Mouse (Mus musculus) telencephalon, adult 2 months (tissue): Measurements from ENCODE around the gene Ing2.

Source experiments
- DNase-seq: peaks from one replicate; pipeline ENCODE4 v3.0.0-alpha.2; 2011; ENCODE audit warnings: low read depth, low spot score

Gene Ing2

GRCm38 (mm10) chr8:47675786-47676185, 430 bp upstream of the Ing2 start:
- DNase-seq, result no peak

DNA sequence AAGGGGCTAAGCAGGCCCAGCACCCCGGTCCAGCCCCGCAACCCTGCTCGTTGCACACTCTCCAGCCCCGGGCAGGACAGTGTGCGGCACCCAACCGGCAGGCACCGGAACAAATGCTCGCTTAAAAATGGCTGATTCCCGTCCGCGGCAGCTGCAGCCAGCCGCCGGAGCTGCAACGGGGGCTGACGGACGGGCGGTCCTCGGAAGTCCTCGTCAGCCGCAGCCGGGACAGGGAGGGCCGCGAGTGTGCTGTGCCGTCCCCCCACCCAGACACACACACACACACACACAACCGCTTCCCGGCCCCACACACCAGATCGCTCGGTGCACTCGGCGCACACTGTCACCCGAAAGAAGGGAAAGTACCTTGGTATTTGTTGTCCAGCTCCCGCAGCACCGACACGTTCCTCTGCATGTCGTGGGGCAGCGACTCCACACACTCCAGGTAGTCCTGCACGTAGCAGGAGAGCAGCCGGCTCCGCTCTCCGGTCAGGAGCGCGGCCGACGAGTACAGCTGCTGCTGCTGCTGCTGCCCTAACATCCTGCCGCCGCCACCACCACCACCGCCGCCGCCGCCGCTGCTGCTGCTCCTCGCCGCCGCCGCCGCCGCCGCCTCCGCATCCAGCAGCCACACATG, 1.1 kb downstream of the Ing2 start:
- no peak for DNase-seq

DNA sequence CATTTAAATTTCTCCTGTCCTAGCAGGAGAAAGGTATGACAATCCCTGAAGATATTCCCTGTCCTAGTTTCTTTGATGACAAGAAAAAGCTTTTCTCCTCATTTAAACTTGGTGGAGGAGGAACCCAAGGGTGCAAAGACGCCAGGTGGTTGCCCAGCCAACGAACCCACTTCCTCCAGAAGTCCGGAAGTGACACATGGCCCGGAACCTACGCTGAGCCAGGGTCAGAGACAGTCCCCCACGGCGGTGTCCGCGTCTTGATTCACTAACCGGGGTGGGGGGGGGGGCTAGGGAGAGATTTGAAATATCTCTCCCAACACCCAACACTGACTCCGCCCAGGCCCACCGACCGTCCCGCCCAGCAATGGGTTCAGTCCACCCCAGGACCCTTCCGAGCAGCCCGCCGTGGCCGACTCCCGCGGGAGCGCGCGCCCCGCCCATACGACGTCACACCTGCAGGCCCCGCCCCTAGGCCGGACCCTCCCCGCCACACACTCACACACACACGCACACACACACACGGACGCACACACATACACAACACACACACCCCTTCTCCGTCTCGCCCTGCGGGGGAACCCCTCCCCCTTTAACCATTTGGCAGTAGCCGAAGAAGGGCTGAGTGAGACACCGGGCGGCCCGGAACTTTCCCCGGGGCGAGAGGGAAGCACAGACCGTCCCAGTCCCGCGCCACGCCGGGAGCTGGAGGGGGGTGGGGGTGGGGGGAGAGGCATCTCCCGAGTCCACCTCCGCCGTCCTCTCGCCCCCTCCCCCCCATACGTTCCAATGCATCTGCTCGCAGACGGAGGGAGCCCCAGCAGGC, 1.8 kb downstream of the Ing2 start:
- no peak for DNase-seq

GRCm38 (mm10) chr8:47664231-47664785, 11.0 kb downstream of the Ing2 start:
- DNase-seq, result no peak

- DNase-seq, result no peak
These were observed 12.2 kb downstream of the Ing2 start for GRCm38 (mm10) chr8:47663201-47663600.

DNA sequence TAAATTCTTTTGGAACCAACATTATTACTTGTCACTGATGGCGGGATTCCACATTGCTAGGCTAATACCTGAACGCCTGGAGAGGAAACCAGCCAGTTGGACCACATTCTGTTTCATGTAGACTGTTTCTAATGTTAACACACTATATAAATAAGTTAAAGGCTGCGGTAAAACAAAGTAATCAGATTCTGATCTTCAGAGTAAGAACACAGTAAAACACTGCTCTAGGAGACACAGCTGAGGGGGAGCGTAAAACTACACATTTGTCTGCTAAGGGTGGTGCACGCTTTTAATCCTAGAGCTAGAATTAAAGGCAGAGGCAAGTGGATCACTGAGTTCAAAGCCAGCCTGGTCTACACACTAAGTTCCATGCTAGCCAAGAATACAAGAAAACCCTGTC, 12.6 kb downstream of the Ing2 start:
- DNase-seq, result no peak

DNA sequence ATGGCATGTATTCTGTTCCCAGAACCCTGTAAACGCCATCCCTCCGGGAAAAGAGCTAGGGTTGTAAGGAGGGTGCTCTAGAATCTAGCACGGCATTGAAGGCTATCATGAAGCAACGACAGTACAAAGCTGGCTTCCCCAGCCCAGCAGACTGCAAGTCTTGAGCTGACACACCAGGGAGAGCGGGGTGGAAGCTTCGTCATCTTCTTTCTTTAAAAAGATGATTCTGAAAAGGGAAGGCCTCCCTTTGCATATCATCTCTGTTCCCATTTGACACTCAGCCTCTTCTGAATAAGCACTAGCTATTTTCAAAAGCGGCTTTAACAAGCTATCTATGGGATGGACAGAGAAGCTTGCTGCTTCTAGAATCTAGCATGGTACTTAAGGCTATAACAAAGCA, 15.0 kb downstream of the Ing2 start:
- DNase-seq, result no peak

DNA sequence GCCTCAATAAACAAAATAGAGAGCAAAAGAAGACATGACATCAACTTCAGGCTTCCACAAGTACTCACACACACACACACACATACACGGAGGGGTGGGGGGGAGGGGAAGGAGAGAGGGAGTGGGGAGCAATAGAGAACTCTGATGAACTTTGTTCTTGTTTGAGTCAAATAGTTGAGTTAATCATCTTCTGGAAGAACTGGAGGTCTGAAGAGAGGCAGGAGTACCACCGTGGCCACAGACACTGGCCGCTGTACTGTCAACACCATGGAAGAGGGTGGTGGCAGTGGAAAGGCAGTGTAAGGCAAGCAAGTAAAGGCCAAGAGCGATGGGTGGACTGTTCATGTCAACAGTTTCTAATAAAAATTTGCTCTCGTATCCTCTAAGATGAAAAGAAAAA, 15.9 kb downstream of the Ing2 start:
- DNase-seq, result no peak

DNA sequence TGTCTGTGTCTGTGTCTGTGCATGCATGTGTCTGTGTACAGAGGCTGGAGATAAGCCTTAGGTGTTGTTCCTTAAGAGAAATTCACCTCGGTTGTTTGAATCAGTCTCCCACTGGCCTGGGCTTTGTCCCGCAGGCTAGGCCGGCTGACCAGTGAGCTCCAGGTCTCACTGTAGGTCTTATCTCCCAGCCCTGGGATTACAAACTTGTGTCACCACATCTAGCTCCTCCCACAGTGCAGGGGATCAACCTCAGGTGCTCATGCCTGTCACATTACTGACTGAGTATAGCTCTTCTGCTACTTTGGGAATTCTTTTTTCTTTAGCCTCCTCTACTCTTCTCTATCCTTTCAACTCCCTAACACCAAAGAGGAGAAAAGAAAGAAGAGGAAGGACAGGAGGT, 20.9 kb downstream of the Ing2 start:
- no peak for DNase-seq

- no peak for DNase-seq
These were observed 22.6 kb downstream of the Ing2 start for GRCm38 (mm10) chr8:47652737-47653076.

- DNase-seq, result no peak
These were observed 23.2 kb downstream of the Ing2 start for GRCm38 (mm10) chr8:47651913-47652736.

- no peak for DNase-seq
These were observed 24.5 kb downstream of the Ing2 start for GRCm38 (mm10) chr8:47650853-47651252.

- no peak for DNase-seq
These were observed 25.8 kb downstream of the Ing2 start for GRCm38 (mm10) chr8:47649551-47649950.

DNA sequence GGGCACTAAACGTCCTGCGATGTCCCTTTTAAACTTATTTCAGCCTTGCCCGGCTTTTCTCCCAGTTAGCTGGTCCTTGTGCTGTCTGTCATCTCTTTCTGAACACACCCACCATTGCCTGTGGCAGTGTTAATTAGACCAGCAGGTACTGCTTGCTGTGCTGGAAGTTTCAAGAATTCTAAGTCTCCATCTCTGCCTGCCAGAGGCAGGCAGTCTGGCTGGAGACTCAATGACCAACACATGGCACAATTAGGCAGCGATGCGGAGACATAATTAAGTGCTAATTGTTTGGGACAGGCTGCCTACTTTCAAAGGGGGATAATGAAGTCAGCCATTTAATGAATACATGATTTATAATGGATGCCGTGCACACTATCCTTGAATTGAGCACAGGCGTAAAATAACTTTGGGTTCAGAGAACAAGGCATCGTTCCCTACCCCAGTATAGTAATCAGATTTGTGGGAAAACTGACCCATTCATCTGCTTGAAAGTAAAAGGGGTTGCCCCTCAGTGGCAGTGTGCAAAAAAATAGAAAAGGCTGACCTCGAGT, 32.8 kb downstream of the Ing2 start:
- DNase-seq, result no peak

DNA sequence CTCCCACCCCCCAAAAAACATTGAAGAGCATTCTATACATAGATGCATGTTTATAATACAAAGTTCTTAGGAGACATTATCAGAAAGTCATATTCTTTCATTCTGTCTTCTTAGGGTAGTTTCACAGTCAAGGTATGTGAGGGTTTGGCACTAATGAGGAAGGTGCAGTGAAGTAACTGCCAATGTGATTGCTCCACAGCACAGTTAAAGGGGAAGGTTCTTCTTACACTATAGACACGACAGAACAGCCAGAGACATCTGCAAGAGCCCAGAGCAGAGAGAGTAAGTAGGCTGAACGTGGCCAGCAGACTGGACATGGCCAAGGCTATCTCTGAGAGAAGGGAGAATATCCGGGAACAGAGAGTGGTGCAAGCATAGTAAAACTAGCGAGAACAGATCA, 38.2 kb downstream of the Ing2 start:
- DNase-seq, result no peak

DNA sequence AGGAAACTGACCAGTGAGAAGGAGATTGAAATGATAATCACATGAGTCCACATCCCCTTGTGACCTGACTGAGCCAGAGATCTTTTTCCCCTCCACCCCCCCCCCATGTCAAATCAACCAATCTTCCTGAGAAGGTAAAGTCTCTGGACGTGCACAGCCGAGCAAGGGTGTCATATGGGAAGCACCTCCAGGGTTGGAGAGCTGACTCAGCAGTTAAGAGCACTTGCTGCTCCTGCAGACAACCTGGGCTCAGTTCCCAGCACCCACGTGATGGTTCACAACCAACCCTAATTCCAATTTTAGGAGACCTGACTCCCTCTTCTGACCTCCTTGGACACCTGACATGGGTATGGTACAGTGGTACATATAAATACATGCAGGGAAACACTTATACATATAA, 39.3 kb downstream of the Ing2 start:
- DNase-seq, result no peak

DNA sequence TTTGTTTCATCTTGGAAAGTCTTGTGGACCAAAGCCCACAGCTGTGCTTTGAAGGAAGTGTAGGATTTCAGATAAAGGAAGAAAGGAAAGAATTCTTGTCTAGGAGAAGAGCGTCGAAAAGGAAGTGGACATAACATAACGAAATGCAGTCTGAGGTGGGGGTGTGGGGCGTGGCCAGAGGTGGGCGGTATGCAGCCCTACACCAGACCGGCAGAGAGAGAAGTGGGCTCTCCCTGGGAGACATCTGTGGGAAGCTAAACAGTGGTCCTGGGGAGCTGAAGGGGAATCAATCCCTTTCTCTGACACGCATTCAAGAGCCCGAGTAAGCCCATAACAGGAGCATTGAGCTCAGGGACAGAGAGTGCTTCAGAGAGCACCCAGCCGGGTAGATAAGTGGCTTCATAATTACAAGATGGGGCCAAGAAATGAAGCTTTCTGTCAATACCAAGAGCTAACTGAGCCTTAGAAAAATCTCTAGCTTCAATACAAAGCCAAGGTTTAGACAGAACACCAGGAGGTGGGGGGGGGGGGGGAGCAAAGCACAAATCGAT, 40.5 kb downstream of the Ing2 start:
- DNase-seq, result no peak

- DNase-seq, result no peak
These were observed 54.2 kb downstream of the Ing2 start for GRCm38 (mm10) chr8:47621144-47621543.
